Mouse (Mus musculus) cortical plate, adult 2 months (tissue): ENCODE measurements around the gene Kifc1. TPM values are rescaled to one million over a fixed set of nuclear protein-coding genes. Genes with fewer than 3 reads are reported as not detected.
"Not testable (repeated sequence)": the region's sequence is repeated elsewhere in the genome, so short reads cannot be mapped to it uniquely, and the experiment has no call there.

ENCODE experiments used
- H3K27ac ChIP-seq: fragments of 200-500 bp; 2 replicates; pipeline ENCODE4 v1.5.1; 2012; ENCODE audit warnings: low read length, control low read depth, inconsistent platforms; ENCODE audit not compliant: insufficient read depth
- H3K4me1 ChIP-seq: fragments of 200-500 bp; 2 replicates; pipeline ENCODE4 v1.6.1; 2011; ENCODE audit warnings: low read length; ENCODE audit not compliant: control insufficient read depth, insufficient read depth
- H3K4me3 ChIP-seq: fragments of 200-500 bp; 2 replicates; pipeline ENCODE4 v1.5.1; 2011; ENCODE audit warnings: mild to moderate bottlenecking, low read length, control low read depth; ENCODE audit not compliant: insufficient read depth
- CTCF ChIP-seq: fragments of 200-500 bp; IDR thresholded peaks from 2 replicates; pipeline ENCODE4 v1.5.1; 2011; ENCODE audit warnings: mild to moderate bottlenecking, control low read depth, low read length; ENCODE audit not compliant: insufficient read depth; ENCODE audit errors: extremely low read depth
- POLR2A ChIP-seq: fragments of 200-500 bp; IDR thresholded peaks from 2 replicates; pipeline ENCODE4 v1.6.1; 2011; ENCODE audit warnings: mild to moderate bottlenecking, low read length, control low read depth; ENCODE audit not compliant: insufficient read depth; ENCODE audit errors: extremely low read depth
- polyA plus RNA-seq: library from polyadenylated mRNA; depleted of rRNA; stranded (reverse); fragments of >200 nt; gene quantifications from 2 replicates; pipeline ENCODE4 v1.2.3, GENCODE M21; 2012

Gene Kifc1
- polyA plus RNA-seq, 1 experiment = 2.3 TPM

DNA sequence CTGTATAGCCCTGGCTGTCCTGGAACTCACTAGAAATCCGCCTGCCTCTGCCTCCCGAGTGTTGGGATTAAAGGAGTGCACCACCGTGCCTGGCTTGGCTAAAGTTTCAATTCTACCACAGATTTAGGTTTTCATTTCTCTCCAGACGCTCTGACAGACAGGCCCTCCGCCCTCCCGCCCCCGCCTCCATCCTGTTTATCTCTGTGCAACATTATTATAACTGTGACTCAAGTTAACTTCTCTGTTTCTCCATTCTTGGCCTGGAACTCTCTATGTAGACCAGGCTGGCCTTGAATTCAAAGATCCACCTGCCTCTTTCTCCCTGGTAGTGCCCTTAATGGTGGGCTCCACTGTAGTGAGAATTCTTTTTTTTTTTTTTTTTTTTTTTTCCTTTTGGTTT, 12.0 kb upstream of the Kifc1 start:
- no peak overlapping the region for H3K27ac ChIP-seq
- H3K4me3 ChIP-seq = no peak overlapping the region
- TF ChIP-seq CTCF = no peak
- no peak for TF ChIP-seq POLR2A
- H3K4me1 ChIP-seq = no peaks in the 10 kb centered on the region

DNA sequence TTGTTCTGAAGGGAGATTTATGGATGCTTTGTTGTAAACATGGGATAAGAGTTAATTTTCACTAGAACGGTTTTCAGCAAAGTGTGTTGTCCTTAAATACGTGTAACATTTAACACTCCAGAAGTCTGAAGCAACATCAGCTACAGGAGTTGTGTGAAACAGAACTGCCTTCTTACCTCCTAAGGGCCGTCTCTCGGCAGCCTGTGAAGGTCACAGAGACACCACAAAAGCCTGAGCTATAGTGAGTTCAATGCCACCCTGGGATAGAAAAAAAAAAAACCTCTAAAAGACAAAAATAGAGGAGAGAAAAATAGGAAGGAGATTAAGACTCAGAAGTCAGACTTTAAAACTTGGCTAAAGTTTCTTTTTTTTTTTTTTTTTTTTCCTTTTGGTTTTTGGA, 11.6 kb upstream of the Kifc1 start:
- no peaks in the 10 kb centered on the region for H3K4me1 ChIP-seq
- no peak overlapping the region for H3K4me3 ChIP-seq
- TF ChIP-seq CTCF (no peak), POLR2A (no peak)
- H3K27ac ChIP-seq = no peak overlapping the region

DNA sequence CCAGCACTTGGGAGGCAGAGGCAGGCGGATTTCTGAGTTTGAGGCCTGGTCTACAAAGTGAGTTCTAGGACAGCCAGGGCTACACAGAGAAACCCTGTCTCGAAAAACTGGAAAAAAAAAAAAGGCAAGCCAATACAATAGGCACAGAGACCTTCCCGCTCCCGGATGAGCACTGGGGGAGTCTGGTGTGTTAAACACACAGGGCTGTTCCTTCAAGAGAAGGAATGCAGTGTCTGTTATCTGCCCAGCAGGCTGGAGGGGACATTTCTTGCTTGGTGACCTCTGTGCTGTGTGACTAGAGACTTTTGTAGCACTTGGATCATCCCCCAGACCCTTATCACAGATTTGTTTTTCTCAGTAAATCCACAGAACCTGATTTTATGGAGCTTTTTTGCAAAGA, 11.2 kb upstream of the Kifc1 start:
- Histone ChIP-seq H3K4me1 (no peaks in the 10 kb centered on the region), H3K27ac (no peak overlapping the region), H3K4me3 (no peak overlapping the region)
- TF ChIP-seq POLR2A = no peak
- no peak for TF ChIP-seq CTCF

DNA sequence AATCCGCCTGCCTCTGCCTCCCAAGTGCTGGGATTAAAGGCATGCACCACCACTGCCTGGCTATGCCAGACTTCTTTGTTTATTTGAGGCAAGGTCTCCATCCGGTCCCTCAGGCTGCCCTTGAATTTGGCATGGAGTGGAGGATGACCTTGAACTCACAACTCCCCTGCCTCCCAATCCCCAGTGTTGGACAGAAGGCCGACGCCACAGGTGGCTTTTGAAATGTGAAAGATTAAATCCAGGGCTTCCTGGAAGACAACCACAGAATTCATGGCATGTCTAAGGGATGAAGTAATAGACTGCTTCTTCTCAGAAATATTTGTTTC, 10.5 kb upstream of the Kifc1 start:
- Histone ChIP-seq H3K4me3 (no peak overlapping the region), H3K4me1 (no peaks in the 10 kb centered on the region), H3K27ac (no peak overlapping the region)
- no peak for TF ChIP-seq POLR2A
- TF ChIP-seq CTCF = no peak

DNA sequence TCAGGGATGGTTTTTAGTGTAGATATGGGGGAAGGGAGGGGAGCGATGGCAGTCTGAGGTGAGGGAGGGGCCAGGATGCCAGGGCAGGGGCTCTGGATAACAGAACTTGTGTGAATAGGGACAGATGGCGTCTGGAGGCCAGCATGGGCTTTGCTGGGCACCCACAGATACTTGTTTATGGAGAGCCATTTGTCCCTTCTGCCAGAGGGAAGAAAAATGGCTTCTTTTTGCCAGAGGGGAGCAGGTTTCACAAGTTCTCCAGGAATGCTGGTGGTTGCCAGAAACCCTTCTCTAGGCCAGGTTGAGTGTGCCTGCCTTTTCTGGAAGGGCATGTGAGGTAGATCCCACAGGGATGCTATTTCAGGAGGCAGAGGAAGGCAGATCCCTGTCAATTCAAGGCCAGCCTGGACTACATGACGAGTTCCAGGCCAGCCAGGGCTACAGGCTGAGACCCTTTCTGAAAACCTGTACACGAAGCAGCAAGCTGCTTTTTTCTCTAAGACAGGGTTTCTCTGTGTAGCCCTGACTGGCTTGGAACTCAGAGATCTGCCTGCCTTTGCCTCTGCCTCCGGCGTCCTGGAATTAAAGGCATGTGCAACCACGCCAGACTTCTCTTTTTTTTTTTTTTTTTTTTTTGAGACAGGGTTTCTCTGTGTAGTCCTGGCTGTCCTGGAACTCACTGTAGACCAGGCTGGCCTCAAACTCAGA, 10.0 kb upstream of the Kifc1 start:
- no peaks in the 10 kb centered on the region for H3K4me1 ChIP-seq
- TF ChIP-seq CTCF (no peak), POLR2A (no peak)

DNA sequence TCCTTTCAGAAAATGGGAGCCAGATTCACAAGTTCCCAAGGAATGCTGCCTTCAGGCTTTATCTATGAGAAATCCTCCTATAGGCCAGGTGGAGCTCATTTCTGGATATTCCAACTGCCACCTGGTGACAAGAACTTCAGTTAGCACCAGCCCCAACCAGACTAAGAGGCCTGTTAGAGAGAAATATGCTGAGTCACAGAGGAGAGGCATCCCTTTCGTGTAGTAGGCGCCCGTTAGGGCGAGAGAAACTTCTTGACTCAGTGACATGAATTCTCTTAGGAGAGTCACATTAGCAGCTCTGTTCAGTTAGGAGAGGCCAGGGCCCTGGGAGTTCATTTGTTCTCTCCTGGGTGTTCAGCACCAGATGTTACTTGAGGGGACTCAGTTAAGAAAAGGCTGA, 9.2 kb upstream of the Kifc1 start:
- Histone ChIP-seq H3K4me3 (no peak overlapping the region), H3K27ac (no peak overlapping the region), H3K4me1 (no peaks in the 10 kb centered on the region)
- TF ChIP-seq POLR2A (no peak), CTCF (no peak)

More for the DNA sequence above, 10.0 kb upstream of the Kifc1 start:
- Histone ChIP-seq H3K27ac (no peak overlapping the region), H3K4me3 (no peak overlapping the region)

DNA sequence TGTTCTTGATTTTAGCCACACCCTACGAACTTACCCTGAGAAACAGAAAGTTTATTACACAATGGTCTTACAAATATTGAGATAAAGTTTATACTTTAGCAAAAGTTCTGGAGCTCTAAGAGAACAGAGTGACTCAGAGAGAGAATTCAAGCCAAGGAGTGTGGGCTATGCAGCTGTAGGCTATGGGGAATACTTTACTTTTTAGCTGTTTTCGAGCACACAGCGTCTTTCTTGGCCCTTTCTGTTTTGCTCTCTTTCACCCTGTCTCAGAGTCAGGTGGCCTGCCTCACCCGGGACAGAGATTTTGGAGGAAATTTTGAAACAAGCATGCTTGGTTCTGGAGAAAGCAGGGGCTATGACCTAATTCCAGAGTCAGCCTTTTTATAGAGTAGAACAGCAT, 7.7 kb upstream of the Kifc1 start:
- H3K27ac ChIP-seq, H3K4me1 ChIP-seq, H3K4me3 ChIP-seq: not testable (repeated sequence)

DNA sequence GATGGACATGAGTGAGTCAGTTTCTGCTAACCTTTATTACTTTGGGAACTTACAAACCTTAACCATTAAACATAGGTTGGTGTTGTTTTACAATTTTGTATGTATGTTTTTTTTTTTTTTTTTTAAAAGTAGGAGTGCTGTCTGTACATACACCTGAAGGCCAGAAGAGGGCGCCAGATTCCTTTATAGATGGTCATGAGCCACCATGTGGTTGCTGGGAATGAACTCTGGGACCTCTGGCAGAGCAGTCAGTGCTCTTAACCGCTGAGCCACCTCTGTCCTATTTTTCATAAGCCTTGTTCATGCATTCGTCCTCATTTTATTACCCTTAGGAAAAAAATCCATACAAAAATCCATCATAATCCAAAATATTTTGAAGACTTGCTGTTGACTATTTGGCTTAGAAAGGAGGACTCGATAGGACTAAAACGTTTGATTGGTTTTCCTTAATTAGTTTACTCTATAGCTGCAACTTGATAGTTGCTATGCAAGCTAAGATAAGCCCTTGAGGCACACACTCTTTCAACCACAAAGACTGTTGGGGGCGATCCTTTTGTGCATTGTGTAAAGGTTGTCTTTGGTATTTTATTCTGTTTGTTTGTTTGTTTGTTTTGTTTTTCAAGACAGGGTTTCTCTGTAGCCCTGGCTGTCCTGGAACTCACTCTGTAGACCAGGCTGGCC, 6.8 kb upstream of the Kifc1 start:
- Histone ChIP-seq H3K4me1 (no peaks in the 10 kb centered on the region), H3K27ac (no peak overlapping the region)
- TF ChIP-seq POLR2A (no peak), CTCF (peak; percentile 49)

DNA sequence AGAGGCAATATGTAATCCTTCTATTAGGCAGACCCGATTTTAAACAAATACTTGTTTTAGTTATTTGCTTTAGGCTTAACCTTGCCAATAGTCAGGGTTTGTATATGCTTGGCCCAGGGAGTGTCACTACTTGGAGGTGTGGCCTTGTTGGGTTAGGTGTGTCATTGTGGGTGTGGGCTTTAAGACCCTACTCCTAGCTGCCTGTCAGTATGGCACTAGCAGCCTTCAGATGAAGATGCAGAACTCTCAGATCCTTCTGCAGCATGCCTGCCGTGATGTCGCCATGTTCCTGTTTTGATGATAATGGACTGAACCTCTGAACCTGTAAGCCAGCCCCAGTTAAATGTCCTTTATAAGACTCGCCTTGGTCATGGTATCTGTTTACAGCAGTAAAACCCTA, 2.5 kb upstream of the Kifc1 start:
- H3K4me3 ChIP-seq, H3K4me1 ChIP-seq, H3K27ac ChIP-seq: not testable (repeated sequence)

More for the DNA sequence above, 6.8 kb upstream of the Kifc1 start:
- H3K4me3 ChIP-seq = no peak overlapping the region

DNA sequence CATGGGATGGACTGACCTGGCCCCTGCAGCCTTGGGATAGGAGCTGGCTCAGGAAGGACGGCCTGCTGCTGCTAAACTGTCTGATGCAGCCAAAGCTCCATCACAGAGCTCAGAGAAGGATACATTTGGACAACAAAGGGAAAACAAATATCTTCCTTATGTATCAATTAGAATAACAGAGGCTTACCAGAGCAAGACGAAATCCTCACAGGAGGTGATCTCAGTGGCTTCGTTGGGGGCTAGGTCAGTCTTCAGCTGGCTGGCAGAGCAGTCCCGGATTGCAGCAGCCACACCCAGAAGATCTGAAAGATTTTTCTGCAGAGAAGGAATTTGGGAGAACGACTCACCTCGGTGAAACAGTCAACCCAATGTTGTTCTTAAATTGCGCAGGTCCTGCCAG, 2.0 kb upstream of the Kifc1 start:
- Histone ChIP-seq H3K4me3 (no peak overlapping the region), H3K27ac (no peak overlapping the region), H3K4me1 (no peaks in the 10 kb centered on the region)
- TF ChIP-seq CTCF = no peak
- TF ChIP-seq POLR2A = no peak

DNA sequence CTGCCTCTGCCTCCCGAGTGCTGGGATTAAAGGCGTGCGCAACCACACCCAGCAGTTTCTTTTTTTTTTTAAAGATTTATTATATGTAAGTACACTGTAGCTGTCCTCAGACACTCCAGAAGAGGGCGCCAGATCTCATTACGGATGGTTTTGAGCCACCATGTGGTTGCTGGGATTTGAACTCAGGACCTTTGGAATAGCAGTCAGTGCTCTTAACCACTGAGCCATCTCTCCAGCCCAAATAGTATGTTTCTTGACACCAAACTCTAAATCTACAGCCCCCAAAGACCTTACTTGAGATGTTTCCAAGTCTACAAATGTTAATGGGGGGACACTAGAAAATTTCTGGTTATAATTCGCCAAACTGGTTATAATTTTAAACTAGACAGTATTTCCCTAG, 1.4 kb upstream of the Kifc1 start:
- not testable (repeated sequence) for H3K4me3 ChIP-seq, H3K27ac ChIP-seq, H3K4me1 ChIP-seq
